Mouse (Mus musculus): Measurements from ENCODE around the gene Cd59a. TPM values are rescaled to one million over a fixed set of nuclear protein-coding genes. Genes with fewer than 3 reads are reported as not detected.

The Cd59a gene
- polyA plus RNA-seq, 1 experiment = 10.5 TPM

GRCm38 (mm10) chr2:104163418-104163817 is 67.8 kb downstream of the Cd59a start:
- Histone ChIP-seq H3K9ac (ENCODE audit: low read depth, poor library complexity, severe bottlenecking) (no peak overlapping the region), H3K27me3 (ENCODE audit: control insufficient read depth, insufficient read depth, low read length, poor library complexity, severe bottlenecking) (no peaks in the 10 kb centered on the region; the same call in 1 of the 2 replicates)

GRCm38 (mm10) chr2:104163978-104164487 is 68.4 kb downstream of the Cd59a start:
- TF ChIP-seq POLR2A (IDR thresholded peaks at IDR 0.05; ENCODE audit: insufficient read depth, low read length) (no peak), EP300 (IDR thresholded peaks at IDR 0.05; ENCODE audit: insufficient read depth, low read depth, low read length) (no peak), CTCF (IDR thresholded peaks at IDR 0.05; ENCODE audit: low read depth, low read length) (no peak)
- Histone ChIP-seq H3K9ac (ENCODE audit: low read depth, poor library complexity, severe bottlenecking) (no peak overlapping the region), H3K27ac (ENCODE audit: insufficient read depth, low read length) (no peak overlapping the region), H3K4me3 (ENCODE audit: low read depth, low read length) (no peak overlapping the region), H3K9me3 (replicated peaks; ENCODE audit: control insufficient read depth, insufficient read depth, low read length, poor library complexity, severe bottlenecking) (no peaks in the 10 kb centered on the region), H3K4me1 (ENCODE audit: control insufficient read depth, insufficient read depth, low read length) (no peaks in the 10 kb centered on the region), H3K27me3 (ENCODE audit: control insufficient read depth, insufficient read depth, low read length, poor library complexity, severe bottlenecking) (no peaks in the 10 kb centered on the region; the same call in 1 of the 2 replicates), H3K36me3 (ENCODE audit: control insufficient read depth, insufficient read depth, low read length, poor library complexity, severe bottlenecking) (no peaks in the 10 kb centered on the region)

More at GRCm38 (mm10) chr2:104163418-104163817, 67.8 kb downstream of the Cd59a start:
- TF ChIP-seq CTCF (IDR thresholded peaks at IDR 0.05; ENCODE audit: low read depth, low read length) = no peak
- TF ChIP-seq EP300 (IDR thresholded peaks at IDR 0.05; ENCODE audit: insufficient read depth, low read depth, low read length) = no peak
- no peak for TF ChIP-seq POLR2A (IDR thresholded peaks at IDR 0.05; ENCODE audit: insufficient read depth, low read length)
- H3K9me3 ChIP-seq (replicated peaks; ENCODE audit: control insufficient read depth, insufficient read depth, low read length, poor library complexity, severe bottlenecking) = no peaks in the 10 kb centered on the region
- H3K4me1 ChIP-seq (ENCODE audit: control insufficient read depth, insufficient read depth, low read length) = no peaks in the 10 kb centered on the region
- H3K4me3 ChIP-seq (ENCODE audit: low read depth, low read length) = no peak overlapping the region
- H3K36me3 ChIP-seq (ENCODE audit: control insufficient read depth, insufficient read depth, low read length, poor library complexity, severe bottlenecking) = no peaks in the 10 kb centered on the region
- no peak overlapping the region for H3K27ac ChIP-seq (ENCODE audit: insufficient read depth, low read length)

Other genes with a start within 250 kb of the Cd59a start
- gene Lmo2, start 137.8 kb upstream of the Cd59a start, polyA plus RNA-seq (2011; ENCODE audit: insufficient read depth, insufficient read length, low read depth, missing spikeins) = 0.78 TPM in 1 of 2 replicates, not detected in the other
- gene Fbxo3, start 68.1 kb upstream of the Cd59a start, polyA plus RNA-seq (2011; ENCODE audit: insufficient read depth, insufficient read length, low read depth, missing spikeins) = 36.5 and 41.1 TPM in 2 replicates
- gene 4931422A03Rik, start 67.4 kb upstream of the Cd59a start, polyA plus RNA-seq (2011; ENCODE audit: insufficient read depth, insufficient read length, low read depth, missing spikeins) = not detected in 2 replicates
- not detected in 2 replicates for gene Gm10912, start 30.0 kb upstream of the Cd59a start, polyA plus RNA-seq (2011; ENCODE audit: insufficient read depth, insufficient read length, low read depth, missing spikeins)
- not detected in 2 replicates for gene Gm10799, start 27.3 kb upstream of the Cd59a start, polyA plus RNA-seq (2011; ENCODE audit: insufficient read depth, insufficient read length, low read depth, missing spikeins)
- 11.7 and 12.2 TPM in 2 replicates for gene Cd59b, start 26.0 kb upstream of the Cd59a start, polyA plus RNA-seq (2011; ENCODE audit: insufficient read depth, insufficient read length, low read depth, missing spikeins)
- not detected in 2 replicates for gene A930018P22Rik, start 27.0 kb downstream of the Cd59a start, polyA plus RNA-seq (2011; ENCODE audit: insufficient read depth, insufficient read length, low read depth, missing spikeins)

Data from ES-Bruce4 (cell line).